Mouse (Mus musculus) MEL (cell line): ENCODE measurements around the gene Tex2. TPM values are rescaled to one million over a fixed set of nuclear protein-coding genes. Genes with fewer than 3 reads are reported as not detected.

Experiments used
- DNase-seq: peaks from one replicate; pipeline ENCODE4 v3.0.0; 2011; ENCODE audit warnings: low read depth, low spot score
- H3K27ac ChIP-seq: 2 replicates; pipeline ENCODE4 v1.5.1; 2012; ENCODE audit warnings: low read depth, mild to moderate bottlenecking, control low read depth, low read length, moderate library complexity; ENCODE audit not compliant: control insufficient read depth
- H3K27me3 ChIP-seq, 2 experiments: fragments of 150-350 bp in 1 of 2; sonication (generic) in 1 of 2; 2 replicates each; pipeline ENCODE4 v1.6.1; 2012; ENCODE audit warnings: low read length in 2 of 2, mild to moderate bottlenecking in 2 of 2, improper control_type of control experiment in 1 of 2, moderate library complexity in 1 of 2; ENCODE audit not compliant: insufficient read depth in 2 of 2, control insufficient read depth in 1 of 2
- H3K36me3 ChIP-seq, 2 experiments: 2 replicates each; pipeline ENCODE4 v1.6.1; 2012 to 2014; ENCODE audit warnings: low read length in 2 of 2, improper control_type of control experiment in 1 of 2, inconsistent platforms in 1 of 2, mild to moderate bottlenecking in 1 of 2; ENCODE audit not compliant: insufficient read depth in 2 of 2, control insufficient read depth in 1 of 2
- H3K4me1 ChIP-seq, 2 experiments: fragments of 150-350 bp in 1 of 2; sonication (generic) in 1 of 2; 2 replicates each; pipeline ENCODE4 v1.6.1; 2012; ENCODE audit warnings: low read length in 2 of 2, improper control_type of control experiment in 1 of 2, mild to moderate bottlenecking in 1 of 2; ENCODE audit not compliant: insufficient read depth in 2 of 2, control insufficient read depth in 1 of 2
- H3K4me3 ChIP-seq, 2 experiments: fragments of 150-350 bp in 1 of 2; sonication (generic) in 1 of 2; 2 replicates each; pipeline ENCODE4 v1.5.1; 2012; ENCODE audit warnings: low read depth in 2 of 2, low read length in 2 of 2, mild to moderate bottlenecking in 2 of 2, moderate library complexity in 2 of 2, control low read depth in 1 of 2, improper control_type of control experiment in 1 of 2; ENCODE audit not compliant: control insufficient read depth in 1 of 2, insufficient read depth in 1 of 2
- H3K79me2 ChIP-seq: 2 replicates; pipeline ENCODE4 v1.6.1; 2012; ENCODE audit warnings: mild to moderate bottlenecking, low read length, moderate library complexity; ENCODE audit not compliant: control insufficient read depth, poor library complexity, insufficient read depth
- H3K9ac ChIP-seq: 2 replicates; pipeline ENCODE4 v1.6.1; 2012; ENCODE audit warnings: low read depth, mild to moderate bottlenecking, control low read depth, low read length, moderate library complexity; ENCODE audit not compliant: control insufficient read depth, poor library complexity, severe bottlenecking
- H3K9me3 ChIP-seq: fragments of 150-350 bp; sonication (generic); replicated peaks from 2 replicates; pipeline ENCODE4 v1.6.1; 2012; ENCODE audit warnings: mild to moderate bottlenecking, low read length, improper control_type of control experiment, moderate library complexity; ENCODE audit not compliant: insufficient read depth
- BHLHE40 ChIP-seq: IDR thresholded peaks from 2 replicates; pipeline ENCODE4 v1.6.1; 2012; ENCODE audit warnings: low read depth, mild to moderate bottlenecking, inconsistent platforms, low read length, improper control_type of control experiment, borderline replicate concordance
- CHD2 ChIP-seq: IDR thresholded peaks from 2 replicates; pipeline ENCODE4 v1.6.1; 2011; ENCODE audit warnings: low read length, improper control_type of control experiment
- E2F4 ChIP-seq: IDR thresholded peaks from 2 replicates; pipeline ENCODE4 v1.6.1; 2011; ENCODE audit warnings: low read depth, low read length, improper control_type of control experiment, borderline replicate concordance
- ELF1 ChIP-seq: IDR thresholded peaks from 2 replicates; pipeline ENCODE4 v1.6.1; 2014; ENCODE audit warnings: low read depth, mild to moderate bottlenecking, inconsistent platforms, low read length, improper control_type of control experiment, moderate library complexity
- ETS1 ChIP-seq: IDR thresholded peaks from 2 replicates; pipeline ENCODE4 v1.6.1; 2012; ENCODE audit warnings: low read depth, mild to moderate bottlenecking, inconsistent platforms, low read length, improper control_type of control experiment, moderate library complexity
- GATA1 ChIP-seq: IDR thresholded peaks from 2 replicates; pipeline ENCODE4 v1.6.1; 2011; ENCODE audit warnings: low read depth, low read length, improper control_type of control experiment
- HCFC1 ChIP-seq: IDR thresholded peaks from 2 replicates; pipeline ENCODE4 v1.6.1; 2012; ENCODE audit warnings: low read depth, mild to moderate bottlenecking, inconsistent platforms, low read length, improper control_type of control experiment, moderate library complexity
- MAX ChIP-seq: IDR thresholded peaks from 2 replicates; pipeline ENCODE4 v1.6.1; 2011; ENCODE audit warnings: low read length, improper control_type of control experiment
- MXI1 ChIP-seq: IDR thresholded peaks from 2 replicates; pipeline ENCODE4 v1.6.1; 2011; ENCODE audit warnings: mild to moderate bottlenecking, low read depth, low read length, improper control_type of control experiment
- MYC ChIP-seq: IDR thresholded peaks from 2 replicates; pipeline ENCODE4 v1.6.1; 2011; ENCODE audit warnings: low read depth, mild to moderate bottlenecking, low read length, improper control_type of control experiment, moderate library complexity
- NELFE ChIP-seq: IDR thresholded peaks from 2 replicates; pipeline ENCODE4 v1.6.1; 2011; ENCODE audit warnings: low read depth, low read length, improper control_type of control experiment
- NRF1 ChIP-seq: IDR thresholded peaks from 2 replicates; pipeline ENCODE4 v1.6.1; 2014; ENCODE audit warnings: low read depth, mild to moderate bottlenecking, inconsistent platforms, low read length, improper control_type of control experiment, moderate library complexity; ENCODE audit not compliant: poor library complexity, insufficient read depth, severe bottlenecking
- POLR2A ChIP-seq, 2 experiments: IDR thresholded peaks; 2 replicates each; pipeline ENCODE4 v1.6.1; 2011 to 2012; ENCODE audit warnings: low read length in 2 of 2, mild to moderate bottlenecking in 2 of 2, control low read depth in 1 of 2, improper control_type of control experiment in 1 of 2, low read depth in 1 of 2, moderate library complexity in 1 of 2; ENCODE audit not compliant: control insufficient read depth in 1 of 2, insufficient read depth in 1 of 2, poor library complexity in 1 of 2
- POLR2AphosphoS5 ChIP-seq: IDR thresholded peaks from 2 replicates; pipeline ENCODE4 v1.6.1; 2012; ENCODE audit warnings: low read depth, borderline replicate concordance, mild to moderate bottlenecking, inconsistent platforms, low read length, moderate library complexity, mixed read lengths
- RCOR1 ChIP-seq: IDR thresholded peaks from 2 replicates; pipeline ENCODE4 v1.6.1; 2012; ENCODE audit warnings: low read depth, mild to moderate bottlenecking, inconsistent platforms, low read length, improper control_type of control experiment
- SIN3A ChIP-seq: IDR thresholded peaks from 2 replicates; pipeline ENCODE4 v1.6.1; 2012; ENCODE audit warnings: low read length, improper control_type of control experiment, inconsistent platforms
- SMC3 ChIP-seq: IDR thresholded peaks from 2 replicates; pipeline ENCODE4 v1.6.1; 2011; ENCODE audit warnings: low read depth, low read length, improper control_type of control experiment
- TBP ChIP-seq: IDR thresholded peaks from 2 replicates; pipeline ENCODE4 v1.8.0; 2011; ENCODE audit warnings: low read depth, low read length, improper control_type of control experiment
- TCF12 ChIP-seq: IDR thresholded peaks from 2 replicates; pipeline ENCODE4 v1.6.1; 2014; ENCODE audit warnings: low read depth, mild to moderate bottlenecking, inconsistent platforms, low read length, improper control_type of control experiment, moderate library complexity
- UBTF ChIP-seq: IDR thresholded peaks from 2 replicates; pipeline ENCODE4 v1.6.1; 2012; ENCODE audit warnings: low read depth, mild to moderate bottlenecking, inconsistent platforms, low read length, improper control_type of control experiment, moderate library complexity, borderline replicate concordance; ENCODE audit not compliant: insufficient read depth
- USF1 ChIP-seq: IDR thresholded peaks from 2 replicates; pipeline ENCODE4 v1.6.1; 2014; ENCODE audit warnings: low read depth, mild to moderate bottlenecking, inconsistent platforms, low read length, improper control_type of control experiment, moderate library complexity
- ZKSCAN1 ChIP-seq: IDR thresholded peaks from 2 replicates; pipeline ENCODE4 v1.6.1; 2012; ENCODE audit warnings: low read depth, mild to moderate bottlenecking, inconsistent platforms, low read length, improper control_type of control experiment, moderate library complexity
- ZNF384 ChIP-seq: IDR thresholded peaks from 2 replicates; pipeline ENCODE4 v1.6.1; 2012; ENCODE audit warnings: low read depth, mild to moderate bottlenecking, inconsistent platforms, low read length, improper control_type of control experiment
- polyA plus RNA-seq, 2 experiments: library from polyadenylated mRNA; stranded (reverse) in 1 of 2; unstranded in 1 of 2; fragments of >175 nt in 1 of 2; fragments of >200 nt in 1 of 2; gene quantifications; 2 replicates each; pipeline versions ENCODE4 v1.2.1 to v1.2.4; 2012; ENCODE audit warnings: low replicate concordance in 2 of 2, low read depth in 1 of 2; ENCODE audit not compliant: insufficient read length in 2 of 2, insufficient read depth in 1 of 2, missing spikeins in 1 of 2
- total RNA-seq: library from RNA; depleted of rRNA; stranded (reverse); fragments of 300-350 nt; gene quantifications from 2 replicates; pipeline ENCODE4 v1.2.3, GENCODE M21; 2012

Tex2 gene
- total and polyA plus RNA-seq, 3 experiments, result 13.7 to 24.8 TPM; not detected in 1

GRCm38 (mm10) chr11:106606042-106606441, 7.2 kb downstream of the Tex2 start:
- no peak overlapping the region for H3K4me3 ChIP-seq
- no peak overlapping the region for H3K27ac ChIP-seq
- no peaks in the 10 kb centered on the region for H3K27me3 ChIP-seq
- no peaks in the 10 kb centered on the region for H3K9me3 ChIP-seq
- DNase-seq, result no peak
- no peak for TF ChIP-seq TCF12
- TF ChIP-seq HCFC1, result no peak
- no peak for TF ChIP-seq MAX
- no peak for TF ChIP-seq NELFE
- TF ChIP-seq SMC3, result no peak
- no peak for TF ChIP-seq USF1
- TF ChIP-seq MXI1, result no peak
- no peak for TF ChIP-seq ZKSCAN1
- TF ChIP-seq MYC, result no peak
- no peak for TF ChIP-seq SIN3A
- no peak for TF ChIP-seq RCOR1
- no peak for TF ChIP-seq POLR2AphosphoS5
- TF ChIP-seq ZNF384, result no peak
- TF ChIP-seq BHLHE40, result no peak
- no peak for TF ChIP-seq TBP
- TF ChIP-seq CHD2, result no peak
- TF ChIP-seq NRF1, result no peak
- TF ChIP-seq POLR2A (IDR thresholded peaks at IDR 0.05; ENCODE audit: control insufficient read depth in 1 of 2, insufficient read depth in 1 of 2, low read depth in 1 of 2, low read length in 2 of 2, poor library complexity in 1 of 2), result no peak
- no peak for TF ChIP-seq GATA1
- TF ChIP-seq ETS1, result no peak
- H3K79me2 ChIP-seq, result peaks cover 32% of the 10 kb centered on the region
- H3K9ac ChIP-seq, result no peak overlapping the region
- peaks cover 4 to 11% of the 10 kb centered on the region in 2 experiments for H3K4me1 ChIP-seq
- peaks cover 2 to 4% of the 10 kb centered on the region in 2 experiments; a peak in 3 of 4 replicates for H3K36me3 ChIP-seq

GRCm38 (mm10) chr11:106603230-106603629, 10.0 kb downstream of the Tex2 start:
- H3K4me1 ChIP-seq, result peaks cover 0 to 21% of the 10 kb centered on the region in 2 experiments; a peak in 2 of 4 replicates

More at GRCm38 (mm10) chr11:106603230-106603629, 10.0 kb downstream of the Tex2 start:
- H3K79me2 ChIP-seq, result peaks cover 15% of the 10 kb centered on the region
- no peak overlapping the region for H3K9ac ChIP-seq
- no peaks in the 10 kb centered on the region for H3K9me3 ChIP-seq
- no peaks in the 10 kb centered on the region for H3K27me3 ChIP-seq
- H3K36me3 ChIP-seq, result peaks cover 2 to 7% of the 10 kb centered on the region in 2 experiments; a peak in 3 of 4 replicates
- H3K4me3 ChIP-seq, result no peak overlapping the region
- TF ChIP-seq USF1, result no peak
- no peak for TF ChIP-seq ELF1
- TF ChIP-seq ZNF384, result no peak
- no peak for TF ChIP-seq POLR2A (IDR thresholded peaks at IDR 0.05; ENCODE audit: control insufficient read depth in 1 of 2, insufficient read depth in 1 of 2, low read depth in 1 of 2, low read length in 2 of 2, poor library complexity in 1 of 2)
- TF ChIP-seq E2F4, result no peak
- no peak for TF ChIP-seq UBTF
- TF ChIP-seq GATA1, result no peak
- TF ChIP-seq MYC, result no peak
- TF ChIP-seq, all 39 proteins: peak for 0
- DNase-seq, result no peak
- H3K27ac ChIP-seq, result no peak overlapping the region
